Mouse (Mus musculus) embryonic fibroblast, embryonic 13.5 days (primary cell): ENCODE results near the gene Epha8.

Experiments used
- CTCF ChIP-seq: IDR thresholded peaks from 2 replicates; pipeline ENCODE4 v1.5.1; 2011; ENCODE audit warnings: mild to moderate bottlenecking, control low read depth, low read length, moderate library complexity, borderline replicate concordance; ENCODE audit not compliant: insufficient read depth
- POLR2A ChIP-seq: IDR thresholded peaks from 2 replicates; pipeline ENCODE4 v1.6.1; 2011; ENCODE audit warnings: low read depth, mild to moderate bottlenecking, control low read depth, low read length, moderate library complexity

GRCm38 (mm10) chr4:136962447-136962846 lies 5.8 kb upstream of the Epha8 start:
- TF ChIP-seq CTCF (no peak), POLR2A (no peak)
